Mouse (Mus musculus): ENCODE measurements around the gene Il12rb2. TPM values are rescaled to one million over a fixed set of nuclear protein-coding genes. Genes with fewer than 3 reads are reported as not detected.

Gene Il12rb2
- total and polyA plus RNA-seq, 3 experiments: 0.15 to 3.1 (median 0.27) TPM

GRCm38 (mm10) chr6:67365785-67366184 lies 10.2 kb downstream of the Il12rb2 start:
- H3K36me3 ChIP-seq (replicated peaks): no peaks in the 10 kb centered on the region
- H3K27me3 ChIP-seq (ENCODE audit: insufficient read depth, low read length): no peaks in the 10 kb centered on the region
- ATAC-seq (ENCODE audit: extremely low read depth, insufficient number of reproducible peaks, low FRiP score, poor library complexity, severe bottlenecking) (no peak), DNase-seq (ENCODE audit: low spot score) (no peak)
- no peaks in the 10 kb centered on the region for H3K9me3 ChIP-seq (replicated peaks)
- no peak overlapping the region for H3K4me3 ChIP-seq (ENCODE audit: low read depth, low read length)
- TF ChIP-seq CTCF (IDR thresholded peaks at IDR 0.05; ENCODE audit: low read depth, low read length) (no peak), GATA1 (IDR thresholded peaks at IDR 0.05; ENCODE audit: borderline replicate concordance, low read length) (no peak), GATA2 (IDR thresholded peaks at IDR 0.05; ENCODE audit: borderline replicate concordance, low read depth, low read length) (no peak), POLR2AphosphoS5 (IDR thresholded peaks at IDR 0.05; ENCODE audit: insufficient replicate concordance, low read depth, low read length) (no peak), TAL1 (conservative IDR thresholded peaks at IDR 0.05; ENCODE audit: low read depth, low read length) (no peak)
- H3K4me1 ChIP-seq (ENCODE audit: insufficient read depth, low read depth, low read length): no peaks in the 10 kb centered on the region

GRCm38 (mm10) chr6:67348065-67348464 lies 27.9 kb downstream of the Il12rb2 start:
- DNase-seq (ENCODE audit: low spot score): no peak
- TF ChIP-seq GATA1 (IDR thresholded peaks at IDR 0.05; ENCODE audit: borderline replicate concordance, low read length): no peak
- TF ChIP-seq TAL1 (conservative IDR thresholded peaks at IDR 0.05; ENCODE audit: low read depth, low read length): no peak
- no peak for TF ChIP-seq GATA2 (IDR thresholded peaks at IDR 0.05; ENCODE audit: borderline replicate concordance, low read depth, low read length)
- TF ChIP-seq POLR2AphosphoS5 (IDR thresholded peaks at IDR 0.05; ENCODE audit: insufficient replicate concordance, low read depth, low read length): no peak
- no peak overlapping the region for H3K4me3 ChIP-seq (ENCODE audit: low read depth, low read length)
- no peak for ATAC-seq (ENCODE audit: extremely low read depth, insufficient number of reproducible peaks, low FRiP score, poor library complexity, severe bottlenecking)
- H3K4me1 ChIP-seq (ENCODE audit: insufficient read depth, low read depth, low read length): peaks cover 7% of the 10 kb centered on the region
- no peaks in the 10 kb centered on the region for H3K9me3 ChIP-seq (replicated peaks)
- H3K27me3 ChIP-seq (ENCODE audit: insufficient read depth, low read length): no peaks in the 10 kb centered on the region
- no peaks in the 10 kb centered on the region for H3K36me3 ChIP-seq (replicated peaks)

- no peak for ATAC-seq (ENCODE audit: extremely low read depth, insufficient number of reproducible peaks, low FRiP score, poor library complexity, severe bottlenecking)
- no peaks in the 10 kb centered on the region for H3K9me3 ChIP-seq (replicated peaks)
- no peak for DNase-seq (ENCODE audit: low spot score)
- H3K4me3 ChIP-seq (ENCODE audit: low read depth, low read length): no peak overlapping the region
- H3K4me1 ChIP-seq (ENCODE audit: insufficient read depth, low read depth, low read length): peaks cover 60% of the 10 kb centered on the region
- peaks cover 2% of the 10 kb centered on the region for H3K36me3 ChIP-seq (replicated peaks)
- TF ChIP-seq CTCF (IDR thresholded peaks at IDR 0.05; ENCODE audit: low read depth, low read length): no peak
- no peak for TF ChIP-seq TAL1 (conservative IDR thresholded peaks at IDR 0.05; ENCODE audit: low read depth, low read length)
- no peak for TF ChIP-seq POLR2AphosphoS5 (IDR thresholded peaks at IDR 0.05; ENCODE audit: insufficient replicate concordance, low read depth, low read length)
- no peak for TF ChIP-seq GATA2 (IDR thresholded peaks at IDR 0.05; ENCODE audit: borderline replicate concordance, low read depth, low read length)
- no peak for TF ChIP-seq GATA1 (IDR thresholded peaks at IDR 0.05; ENCODE audit: borderline replicate concordance, low read length)
- H3K27me3 ChIP-seq (ENCODE audit: insufficient read depth, low read length): no peaks in the 10 kb centered on the region
Measured at GRCm38 (mm10) chr6:67339494-67339893, 36.5 kb downstream of the Il12rb2 start.

- H3K27me3 ChIP-seq (ENCODE audit: insufficient read depth, low read length): no peaks in the 10 kb centered on the region
- H3K4me1 ChIP-seq (ENCODE audit: insufficient read depth, low read depth, low read length): peaks cover 69% of the 10 kb centered on the region
- TF ChIP-seq CTCF (IDR thresholded peaks at IDR 0.05; ENCODE audit: low read depth, low read length) (no peak), TAL1 (conservative IDR thresholded peaks at IDR 0.05; ENCODE audit: low read depth, low read length) (peak; percentile 96), GATA2 (IDR thresholded peaks at IDR 0.05; ENCODE audit: borderline replicate concordance, low read depth, low read length) (0 out of 2 replicates have a peak, but pooled peaks have one; percentile 28)
- peaks cover 2% of the 10 kb centered on the region for H3K36me3 ChIP-seq (replicated peaks)
- ATAC-seq (ENCODE audit: extremely low read depth, insufficient number of reproducible peaks, low FRiP score, poor library complexity, severe bottlenecking) (peak; percentile 95), DNase-seq (ENCODE audit: low spot score) (peak; percentile 35)
- H3K9me3 ChIP-seq (replicated peaks): no peaks in the 10 kb centered on the region
- no peak overlapping the region; the same call in 1 of the 2 replicates for H3K4me3 ChIP-seq (ENCODE audit: low read depth, low read length)
Measured at GRCm38 (mm10) chr6:67337943-67338342, 38.0 kb downstream of the Il12rb2 start.

GRCm38 (mm10) chr6:67323788-67324187 lies 52.2 kb downstream of the Il12rb2 start:
- no peak for TF ChIP-seq POLR2AphosphoS5 (IDR thresholded peaks at IDR 0.05; ENCODE audit: insufficient replicate concordance, low read depth, low read length)
- no peaks in the 10 kb centered on the region for H3K9me3 ChIP-seq (replicated peaks)
- H3K4me3 ChIP-seq (ENCODE audit: low read depth, low read length): no peak overlapping the region
- DNase-seq (ENCODE audit: low spot score) (no peak), ATAC-seq (ENCODE audit: extremely low read depth, insufficient number of reproducible peaks, low FRiP score, poor library complexity, severe bottlenecking) (no peak)
- peaks cover 2% of the 10 kb centered on the region for H3K36me3 ChIP-seq (replicated peaks)
- H3K27me3 ChIP-seq (ENCODE audit: insufficient read depth, low read length): no peaks in the 10 kb centered on the region
- peaks cover 12% of the 10 kb centered on the region for H3K4me1 ChIP-seq (ENCODE audit: insufficient read depth, low read depth, low read length)

- Histone ChIP-seq H3K9me3 (replicated peaks) (no peaks in the 10 kb centered on the region), H3K27me3 (ENCODE audit: insufficient read depth, low read length) (no peaks in the 10 kb centered on the region), H3K36me3 (replicated peaks) (peaks cover 4% of the 10 kb centered on the region), H3K4me3 (ENCODE audit: low read depth, low read length) (no peak overlapping the region; the same call in 1 of the 2 replicates), H3K4me1 (ENCODE audit: insufficient read depth, low read depth, low read length) (peaks cover 37% of the 10 kb centered on the region)
- DNase-seq (ENCODE audit: low spot score): peak; percentile 34
- ATAC-seq (ENCODE audit: extremely low read depth, insufficient number of reproducible peaks, low FRiP score, poor library complexity, severe bottlenecking): peak; percentile 87
- TF ChIP-seq TAL1 (conservative IDR thresholded peaks at IDR 0.05; ENCODE audit: low read depth, low read length) (peak; percentile 39; the same call in 1 of the 2 replicates), POLR2AphosphoS5 (IDR thresholded peaks at IDR 0.05; ENCODE audit: insufficient replicate concordance, low read depth, low read length) (no peak), CTCF (IDR thresholded peaks at IDR 0.05; ENCODE audit: low read depth, low read length) (peak; percentile 72)
Measured at GRCm38 (mm10) chr6:67318451-67318850, 57.5 kb downstream of the Il12rb2 start.

- DNase-seq (ENCODE audit: low spot score) (no peak), ATAC-seq (ENCODE audit: extremely low read depth, insufficient number of reproducible peaks, low FRiP score, poor library complexity, severe bottlenecking) (no peak)
- TF ChIP-seq TAL1 (conservative IDR thresholded peaks at IDR 0.05; ENCODE audit: low read depth, low read length): no peak
- no peak for TF ChIP-seq POLR2AphosphoS5 (IDR thresholded peaks at IDR 0.05; ENCODE audit: insufficient replicate concordance, low read depth, low read length)
- TF ChIP-seq CTCF (IDR thresholded peaks at IDR 0.05; ENCODE audit: low read depth, low read length): no peak
- no peak for TF ChIP-seq GATA1 (IDR thresholded peaks at IDR 0.05; ENCODE audit: borderline replicate concordance, low read length)
- TF ChIP-seq GATA2 (IDR thresholded peaks at IDR 0.05; ENCODE audit: borderline replicate concordance, low read depth, low read length): no peak
- Histone ChIP-seq H3K36me3 (replicated peaks) (peaks cover 4% of the 10 kb centered on the region), H3K4me1 (ENCODE audit: insufficient read depth, low read depth, low read length) (peaks cover 37% of the 10 kb centered on the region), H3K27me3 (ENCODE audit: insufficient read depth, low read length) (no peaks in the 10 kb centered on the region), H3K9me3 (replicated peaks) (no peaks in the 10 kb centered on the region), H3K4me3 (ENCODE audit: low read depth, low read length) (no peak overlapping the region)
Measured at GRCm38 (mm10) chr6:67317827-67318338, 58.1 kb downstream of the Il12rb2 start.

All from G1E (cell line).